Mouse (Mus musculus) ES-E14 (cell line): ENCODE results near the gene Cdkn1a.

Experiments
- CHD2 ChIP-seq: IDR thresholded peaks from 2 replicates; pipeline ENCODE4 v1.6.1; 2014; ENCODE audit warnings: mild to moderate bottlenecking, low read depth, low read length, inconsistent platforms
- HCFC1 ChIP-seq: IDR thresholded peaks from 2 replicates; pipeline ENCODE4 v1.6.1; 2012; ENCODE audit warnings: low read length, inconsistent platforms, borderline replicate concordance; ENCODE audit not compliant: insufficient read depth
- MAFK ChIP-seq: IDR thresholded peaks from 2 replicates; pipeline ENCODE4 v1.6.1; 2014; ENCODE audit warnings: mild to moderate bottlenecking, low read depth, low read length, inconsistent platforms; ENCODE audit not compliant: insufficient read depth
- ZNF384 ChIP-seq: IDR thresholded peaks from 2 replicates; pipeline ENCODE4 v1.6.1; 2012; ENCODE audit warnings: low read depth, low read length, inconsistent platforms

GRCm38 (mm10) chr17:29071820-29072219 lies 19.0 kb upstream of the Cdkn1a start:
- TF ChIP-seq MAFK, result no peak
- no peak for TF ChIP-seq ZNF384
- no peak for TF ChIP-seq CHD2
- no peak for TF ChIP-seq HCFC1
